Mouse (Mus musculus) ES-Bruce4 (cell line): ENCODE results near the gene Patz1. TPM values are rescaled to one million over a fixed set of nuclear protein-coding genes. Genes with fewer than 3 reads are reported as not detected.

Experiments
- H3K27ac ChIP-seq: 2 replicates; pipeline ENCODE4 v1.5.1; 2012; ENCODE audit warnings: low read length, inconsistent platforms; ENCODE audit not compliant: insufficient read depth
- H3K27me3 ChIP-seq: 2 replicates; pipeline ENCODE4 v1.6.1; 2012; ENCODE audit warnings: mild to moderate bottlenecking, low read length, inconsistent platforms; ENCODE audit not compliant: control insufficient read depth, poor library complexity, insufficient read depth, severe bottlenecking
- H3K36me3 ChIP-seq: 2 replicates; pipeline ENCODE4 v1.6.1; 2012; ENCODE audit warnings: inconsistent platforms, mild to moderate bottlenecking, low read length, moderate library complexity; ENCODE audit not compliant: control insufficient read depth, poor library complexity, insufficient read depth, severe bottlenecking
- H3K4me1 ChIP-seq: one replicate; pipeline ENCODE4 v1.8.1; 2011; ENCODE audit warnings: low read length; ENCODE audit not compliant: control insufficient read depth, insufficient read depth
- H3K4me3 ChIP-seq: 2 replicates; pipeline ENCODE4 v1.5.1; 2011; ENCODE audit warnings: low read depth, mild to moderate bottlenecking, low read length
- H3K9ac ChIP-seq: 2 replicates; pipeline ENCODE4 v1.6.1; 2012; ENCODE audit warnings: low read depth, mild to moderate bottlenecking, inconsistent platforms; ENCODE audit not compliant: poor library complexity, severe bottlenecking
- H3K9me3 ChIP-seq: replicated peaks from 2 replicates; pipeline ENCODE4 v1.6.1; 2012; ENCODE audit warnings: mild to moderate bottlenecking, low read length, inconsistent platforms; ENCODE audit not compliant: control insufficient read depth, poor library complexity, insufficient read depth, severe bottlenecking
- CTCF ChIP-seq: IDR thresholded peaks from one replicate; pipeline ENCODE4 v1.8.1; 2011; ENCODE audit warnings: low read depth, low read length
- EP300 ChIP-seq: IDR thresholded peaks from 2 replicates; pipeline ENCODE4 v1.6.1; 2011; ENCODE audit warnings: low read depth, low read length; ENCODE audit not compliant: insufficient read depth
- POLR2A ChIP-seq: IDR thresholded peaks from one replicate; pipeline ENCODE4 v1.8.1; 2011; ENCODE audit warnings: low read length; ENCODE audit not compliant: insufficient read depth
- polyA plus RNA-seq: library from polyadenylated mRNA; stranded (reverse); fragments of >200 nt; gene quantifications from 2 replicates; pipeline ENCODE4 v1.2.4, GENCODE M21; 2011; ENCODE audit warnings: low read depth; ENCODE audit not compliant: missing spikeins, insufficient read depth, insufficient read length

Patz1 gene
- polyA plus RNA-seq, 1 experiment, result 55.6 TPM

DNA sequence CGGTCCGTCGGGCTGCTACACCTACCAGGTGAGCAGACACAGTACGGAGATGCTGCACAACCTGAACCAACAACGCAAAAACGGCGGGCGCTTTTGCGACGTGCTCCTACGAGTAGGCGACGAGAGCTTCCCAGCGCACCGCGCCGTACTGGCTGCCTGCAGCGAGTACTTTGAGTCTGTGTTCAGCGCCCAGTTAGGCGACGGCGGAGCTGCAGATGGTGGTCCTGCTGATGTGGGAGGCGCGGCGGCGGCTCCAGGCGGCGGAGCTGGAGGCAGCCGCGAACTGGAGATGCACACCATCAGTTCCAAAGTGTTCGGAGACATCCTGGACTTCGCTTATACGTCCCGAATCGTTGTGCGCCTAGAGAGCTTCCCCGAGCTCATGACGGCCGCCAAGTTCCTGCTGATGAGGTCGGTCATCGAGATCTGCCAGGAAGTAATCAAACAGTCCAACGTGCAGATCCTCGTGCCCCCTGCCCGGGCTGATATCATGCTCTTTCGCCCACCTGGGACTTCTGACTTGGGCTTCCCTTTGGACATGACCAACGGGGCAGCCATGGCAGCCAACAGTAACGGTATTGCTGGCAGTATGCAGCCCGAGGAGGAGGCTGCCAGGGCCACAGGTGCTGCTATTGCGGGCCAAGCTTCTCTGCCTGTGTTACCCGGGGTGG is 2.1 kb downstream of the Patz1 start:
- peaks cover 2% of the 10 kb centered on the region for H3K4me1 ChIP-seq
- no peak for TF ChIP-seq POLR2A
- no peak for TF ChIP-seq EP300
- TF ChIP-seq CTCF, result no peak

GRCm38 (mm10) chr11:3291311-3292061 is 2.8 kb downstream of the Patz1 start:
- H3K9me3 ChIP-seq, result no peaks in the 10 kb centered on the region
- H3K9ac ChIP-seq, result peak overlapping the region; percentile 94
- TF ChIP-seq CTCF (no peak), EP300 (no peak), POLR2A (no peak)
- H3K27me3 ChIP-seq, result no peaks in the 10 kb centered on the region
- H3K27ac ChIP-seq, result peak overlapping the region; percentile 90
- peak overlapping the region; percentile 94 for H3K4me3 ChIP-seq
- peaks cover 23% of the 10 kb centered on the region for H3K36me3 ChIP-seq
- H3K4me1 ChIP-seq, result peaks cover 2% of the 10 kb centered on the region

More for the DNA sequence above, 2.1 kb downstream of the Patz1 start:
- Histone ChIP-seq H3K9ac (peak overlapping the region; percentile 94), H3K27me3 (no peaks in the 10 kb centered on the region), H3K27ac (peak overlapping the region; percentile 64), H3K9me3 (no peaks in the 10 kb centered on the region), H3K4me3 (peak overlapping the region; percentile 94), H3K36me3 (peaks cover 20% of the 10 kb centered on the region)

GRCm38 (mm10) chr11:3292062-3292421 is 3.4 kb downstream of the Patz1 start:
- H3K36me3 ChIP-seq, result peaks cover 25% of the 10 kb centered on the region
- H3K4me3 ChIP-seq, result peak overlapping the region; percentile 94
- H3K9me3 ChIP-seq, result no peaks in the 10 kb centered on the region
- TF ChIP-seq EP300, result peak; percentile 52; the same call in 1 of the 2 replicates
- TF ChIP-seq CTCF, result no peak
- no peak for TF ChIP-seq POLR2A
- peaks cover 2% of the 10 kb centered on the region for H3K4me1 ChIP-seq
- no peaks in the 10 kb centered on the region for H3K27me3 ChIP-seq
- H3K9ac ChIP-seq, result peak overlapping the region; percentile 94
- H3K27ac ChIP-seq, result peak overlapping the region; percentile 90

DNA sequence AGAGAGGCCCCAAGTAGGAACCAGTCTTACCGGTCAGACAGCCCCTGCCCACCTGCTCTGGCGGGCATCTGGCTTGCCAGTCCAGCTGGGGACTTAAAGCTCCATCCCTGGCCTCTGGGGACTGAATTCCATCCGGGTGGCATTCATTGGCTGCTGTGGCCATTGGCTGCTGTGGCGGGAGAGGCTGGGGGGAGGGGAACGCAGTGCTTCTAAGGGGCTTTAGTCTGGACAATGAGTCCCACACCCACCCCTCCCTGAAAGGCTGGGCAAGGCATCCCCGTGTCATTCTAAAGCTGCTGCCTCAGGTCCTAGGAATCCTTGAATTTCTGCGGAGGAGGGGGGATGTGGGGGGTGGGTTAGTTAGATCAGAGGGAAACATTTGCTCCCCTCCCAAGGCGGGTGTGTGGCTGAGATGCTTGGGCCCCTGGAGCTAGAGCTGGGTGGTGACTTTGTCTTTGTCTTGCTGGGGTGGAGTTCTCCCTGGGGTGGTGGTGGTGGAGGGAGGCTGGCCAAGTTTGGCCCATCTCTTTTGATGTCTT is 4.1 kb downstream of the Patz1 start:
- H3K4me3 ChIP-seq, result peak overlapping the region; percentile 94
- H3K36me3 ChIP-seq, result peaks cover 31% of the 10 kb centered on the region
- peaks cover 2% of the 10 kb centered on the region for H3K4me1 ChIP-seq

DNA sequence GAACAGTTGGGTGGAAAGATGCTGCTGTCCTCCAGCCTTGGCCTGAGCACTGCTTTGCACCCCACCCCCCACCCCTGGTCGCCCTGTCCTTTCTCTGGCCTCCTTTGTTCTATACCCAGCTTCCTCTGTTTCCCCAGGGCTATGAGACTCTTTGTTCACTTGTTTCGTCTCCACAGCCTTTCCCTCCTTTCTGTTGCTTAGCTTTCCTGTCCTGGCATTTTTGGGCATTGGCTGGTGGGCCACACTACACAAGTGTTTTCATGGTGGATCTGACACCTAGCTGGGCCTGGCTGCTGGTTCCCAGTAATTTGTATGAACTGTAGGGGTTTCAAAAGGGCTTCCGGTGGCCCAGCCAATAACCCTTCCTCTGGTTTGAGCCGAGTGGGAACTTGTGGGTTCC is 4.7 kb downstream of the Patz1 start:
- Histone ChIP-seq H3K36me3 (peaks cover 32% of the 10 kb centered on the region), H3K4me1 (peaks cover 2% of the 10 kb centered on the region), H3K9me3 (no peaks in the 10 kb centered on the region), H3K27ac (peak overlapping the region; percentile 73), H3K4me3 (peak overlapping the region; percentile 94), H3K27me3 (no peaks in the 10 kb centered on the region), H3K9ac (peak overlapping the region; percentile 19; the same call in 1 of the 2 replicates)
- TF ChIP-seq EP300 (no peak), POLR2A (no peak), CTCF (no peak)

More for the DNA sequence above, 4.1 kb downstream of the Patz1 start:
- TF ChIP-seq EP300, result peak; percentile 83
- no peak for TF ChIP-seq CTCF
- Histone ChIP-seq H3K27ac (peak overlapping the region; percentile 90), H3K9me3 (no peaks in the 10 kb centered on the region), H3K9ac (peak overlapping the region; percentile 94), H3K27me3 (no peaks in the 10 kb centered on the region)

- no peak for TF ChIP-seq EP300
- TF ChIP-seq POLR2A, result no peak
- no peak for TF ChIP-seq CTCF
- Histone ChIP-seq H3K4me3 (no peak overlapping the region), H3K4me1 (peaks cover 2% of the 10 kb centered on the region), H3K36me3 (peaks cover 45% of the 10 kb centered on the region), H3K27me3 (no peaks in the 10 kb centered on the region), H3K27ac (0 out of 2 replicates have a peak overlapping the region, but pooled peaks have one; percentile 73), H3K9me3 (no peaks in the 10 kb centered on the region), H3K9ac (no peak overlapping the region)
Measured at GRCm38 (mm10) chr11:3294641-3295040, 6.0 kb downstream of the Patz1 start.
